Mouse (Mus musculus) embryonic facial prominence, embryonic 15.5 days (tissue): ENCODE data around the gene Dop1b. TPM values are rescaled to one million over a fixed set of nuclear protein-coding genes. Genes with fewer than 3 reads are reported as not detected.

ENCODE experiments used
- ATAC-seq: fragments of 200-750 bp; cut with Nextera tagmentation; 2 replicates; pipeline ENCODE4 v1.8.0; 2017; ENCODE audit warnings: low read depth, moderate TSS enrichment; ENCODE audit not compliant: insufficient number of reproducible peaks, low FRiP score, low TSS enrichment
- H3K27ac ChIP-seq: fragments of 300-500 bp; sonication (generic); replicated peaks from 2 replicates; pipeline ENCODE4 v1.5.1; 2015; ENCODE audit warnings: mild to moderate bottlenecking, inconsistent platforms
- H3K27me3 ChIP-seq: fragments of 300-500 bp; sonication (generic); 2 replicates; pipeline ENCODE4 v1.6.1; 2015; ENCODE audit warnings: inconsistent platforms
- H3K36me3 ChIP-seq: fragments of 300-500 bp; sonication (generic); 2 replicates; pipeline ENCODE4 v1.6.1; 2015; ENCODE audit warnings: mild to moderate bottlenecking, inconsistent platforms
- H3K4me1 ChIP-seq: fragments of 300-500 bp; sonication (generic); 2 replicates; pipeline ENCODE4 v1.6.1; 2015; ENCODE audit warnings: inconsistent platforms
- H3K4me2 ChIP-seq: fragments of 300-500 bp; sonication (generic); replicated peaks from 2 replicates; pipeline ENCODE4 v1.6.1; 2015; ENCODE audit warnings: mild to moderate bottlenecking, inconsistent platforms
- H3K4me3 ChIP-seq: fragments of 300-500 bp; sonication (generic); replicated peaks from 2 replicates; pipeline ENCODE4 v1.5.1; 2015; ENCODE audit warnings: mild to moderate bottlenecking, inconsistent platforms
- H3K9ac ChIP-seq: fragments of 300-500 bp; sonication (generic); 2 replicates; pipeline ENCODE4 v1.6.1; 2015; ENCODE audit warnings: inconsistent platforms
- H3K9me3 ChIP-seq: fragments of 300-500 bp; sonication (generic); replicated peaks from 2 replicates; pipeline ENCODE4 v1.6.1; 2016; ENCODE audit warnings: inconsistent platforms
- WGBS: fragments of 180-500 bp; shearing (Covaris S2); methylation state at CpG from one replicate; pipeline ENCODE4 v1.1.7; 2015; 5-methylcytosine and 5-hydroxymethylcytosine counted together
- polyA plus RNA-seq: library from polyadenylated mRNA; unstranded; fragments of >200 nt; fragmentation: Nextera tagmentation; extraction: Ambion mirVana; gene quantifications from 2 replicates; pipeline ENCODE4 v1.2.1, GENCODE M21; 2015

The Dop1b gene
- polyA plus RNA-seq, 1 experiment from 2014 or later = 17.3 TPM

DNA sequence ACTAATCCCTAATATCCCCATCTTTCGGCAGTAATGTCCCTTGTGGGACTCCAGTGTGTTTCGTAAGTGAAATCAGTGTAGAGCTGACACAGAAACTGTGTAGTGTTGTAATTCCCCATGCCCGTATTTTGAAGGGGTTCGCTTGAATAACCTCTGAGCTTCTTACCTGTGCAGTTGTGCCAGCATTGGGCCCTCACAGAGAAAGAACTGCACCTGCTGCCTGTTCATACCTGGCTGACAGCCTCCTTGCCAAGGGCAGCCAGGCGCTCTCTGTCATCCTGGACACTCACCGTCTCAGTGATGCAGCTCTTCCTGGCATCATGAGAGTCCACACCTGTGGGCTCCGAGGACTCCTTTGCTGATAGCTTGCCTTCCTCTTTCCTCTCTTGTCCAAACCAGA lies 1.3 kb downstream of the Dop1b start:
- Histone ChIP-seq H3K9ac (no peak overlapping the region), H3K27me3 (peaks cover 6% of the 10 kb centered on the region), H3K4me2 (peak overlapping the region; percentile 95), H3K4me3 (peak overlapping the region; percentile 82), H3K4me1 (peaks cover 16% of the 10 kb centered on the region), H3K36me3 (no peaks in the 10 kb centered on the region), H3K27ac (no peak overlapping the region), H3K9me3 (no peaks in the 10 kb centered on the region)
- WGBS = 77% methylated on average over 7 of the region's 7 CpGs
- ATAC-seq = no peak

DNA sequence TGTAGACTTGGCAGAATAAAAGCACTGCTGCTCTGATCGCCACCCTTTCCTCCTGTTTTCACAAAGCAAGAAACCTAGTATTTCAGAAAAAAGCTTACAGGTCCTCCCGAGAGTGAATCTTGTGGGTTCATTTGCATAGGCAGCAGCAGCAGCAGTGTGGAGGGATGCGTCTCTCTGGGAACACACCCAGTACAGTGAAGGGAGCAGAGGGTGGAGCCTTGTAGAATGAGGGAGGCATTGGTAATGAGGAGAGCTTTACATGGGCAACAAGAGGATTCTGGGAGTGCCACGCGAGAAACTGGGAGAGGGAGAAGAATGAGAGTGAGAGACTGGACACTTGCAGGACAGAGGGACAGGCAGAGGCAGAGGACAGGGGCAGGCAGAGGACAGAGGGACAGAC lies 2.7 kb downstream of the Dop1b start:
- no peak overlapping the region for H3K9ac ChIP-seq
- 24% methylated on average over 5 of the region's 5 CpGs for WGBS
- no peak overlapping the region for H3K4me2 ChIP-seq
- no peaks in the 10 kb centered on the region for H3K9me3 ChIP-seq
- peaks cover 16% of the 10 kb centered on the region for H3K4me1 ChIP-seq
- no peak for ATAC-seq
- no peaks in the 10 kb centered on the region for H3K36me3 ChIP-seq
- peaks cover 6% of the 10 kb centered on the region for H3K27me3 ChIP-seq
- H3K27ac ChIP-seq = no peak overlapping the region; the same call in 1 of the 2 replicates
- no peak overlapping the region for H3K4me3 ChIP-seq

DNA sequence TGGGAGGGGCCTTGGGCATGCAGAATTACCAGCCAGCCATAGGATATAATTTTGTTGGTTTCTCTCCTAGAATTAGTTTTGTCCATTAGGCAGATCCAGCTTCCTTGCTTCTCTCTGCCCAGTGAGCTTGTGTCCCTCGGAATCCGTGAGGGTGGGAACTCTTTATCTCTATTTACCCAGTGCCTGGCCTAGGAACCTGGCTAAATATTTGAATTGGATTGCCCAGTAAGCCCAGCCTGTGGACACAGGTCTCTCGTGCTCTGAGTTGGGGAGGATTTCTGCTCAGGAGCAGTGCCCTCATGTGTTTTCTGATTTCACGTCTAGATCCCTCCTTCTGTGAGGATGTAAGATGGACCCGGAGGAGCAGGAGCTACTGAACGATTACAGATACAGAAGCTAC lies 4.1 kb downstream of the Dop1b start:
- WGBS = 85% methylated on average over 6 of the region's 6 CpGs
- Histone ChIP-seq H3K36me3 (no peaks in the 10 kb centered on the region), H3K9me3 (no peaks in the 10 kb centered on the region), H3K27ac (no peak overlapping the region), H3K9ac (no peak overlapping the region), H3K27me3 (peaks cover 6% of the 10 kb centered on the region), H3K4me2 (no peak overlapping the region), H3K4me3 (no peak overlapping the region), H3K4me1 (peaks cover 16% of the 10 kb centered on the region)
- ATAC-seq = no peak

DNA sequence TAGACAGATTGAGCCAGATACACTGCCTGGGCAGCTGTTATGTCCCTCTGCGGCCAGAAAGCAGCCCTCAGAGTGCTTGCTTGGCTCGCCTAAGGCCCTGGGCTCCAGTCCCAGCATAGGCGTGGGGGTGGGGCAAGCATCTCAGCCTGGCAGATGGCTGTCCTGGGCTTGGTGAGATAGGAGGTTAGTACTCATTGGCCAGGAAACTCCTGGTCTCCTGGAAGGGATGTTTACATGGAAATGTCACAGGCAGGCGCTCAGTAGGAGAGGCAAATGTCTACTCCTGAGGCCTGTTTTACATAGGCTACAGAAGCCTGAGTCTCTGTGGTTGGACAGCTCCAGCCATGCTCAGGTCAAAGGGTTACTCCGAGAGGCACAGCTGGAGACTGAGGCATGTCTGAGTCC lies 5.6 kb downstream of the Dop1b start:
- no peak overlapping the region for H3K27ac ChIP-seq
- ATAC-seq = no peak
- no peaks in the 10 kb centered on the region for H3K36me3 ChIP-seq
- no peaks in the 10 kb centered on the region for H3K9me3 ChIP-seq
- no peak overlapping the region for H3K9ac ChIP-seq
- H3K4me3 ChIP-seq = no peak overlapping the region
- H3K4me2 ChIP-seq = no peak overlapping the region
- H3K4me1 ChIP-seq = peaks cover 14% of the 10 kb centered on the region
- peaks cover 6% of the 10 kb centered on the region for H3K27me3 ChIP-seq
- WGBS = 41% methylated on average over 5 of the region's 5 CpGs

DNA sequence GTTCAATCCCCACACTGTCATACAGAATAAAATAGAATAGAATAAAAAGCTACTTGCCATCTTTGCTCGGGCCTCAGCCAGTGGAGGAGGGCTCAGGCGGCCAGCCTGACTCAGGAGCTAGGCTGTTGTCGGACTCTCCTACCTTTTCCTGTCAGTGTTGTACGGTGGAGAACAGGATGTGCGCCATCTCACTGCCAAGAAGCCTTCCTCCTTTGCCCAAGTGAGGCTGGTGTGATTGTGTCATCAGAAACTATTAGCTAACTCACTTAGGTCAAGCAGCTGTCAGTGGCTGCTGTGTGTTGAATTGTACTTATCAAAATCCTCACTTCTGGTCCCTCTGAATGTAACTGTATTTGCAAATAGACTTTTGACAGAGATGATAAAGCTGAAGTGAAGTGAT lies 10.1 kb downstream of the Dop1b start:
- Histone ChIP-seq H3K4me1 (peaks cover 10% of the 10 kb centered on the region; the same call in 1 of the 2 replicates), H3K9ac (no peak overlapping the region), H3K36me3 (no peaks in the 10 kb centered on the region), H3K27me3 (no peaks in the 10 kb centered on the region), H3K4me2 (no peak overlapping the region), H3K27ac (no peak overlapping the region), H3K4me3 (no peak overlapping the region), H3K9me3 (no peaks in the 10 kb centered on the region)
- no peak for ATAC-seq
- WGBS = 78% methylated on average over 5 of the region's 5 CpGs

DNA sequence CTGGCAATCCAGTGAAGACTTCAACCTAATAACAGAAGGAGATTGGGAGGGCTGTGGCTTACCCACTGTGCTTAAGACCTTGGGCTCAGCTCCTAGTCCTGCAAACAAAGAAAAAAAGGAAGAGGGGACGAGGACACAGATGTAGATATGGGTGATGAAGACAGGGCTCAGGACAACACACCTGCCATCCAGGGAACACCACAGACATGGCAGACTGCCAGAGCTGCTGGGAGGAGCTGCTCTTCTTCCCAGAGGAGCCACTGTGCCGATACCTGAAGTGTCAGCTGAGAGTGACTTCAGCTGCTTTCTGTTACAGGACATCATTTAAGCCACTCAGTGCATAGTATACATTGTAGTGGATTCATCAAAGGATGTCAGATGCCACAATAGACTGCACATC lies 10.8 kb downstream of the Dop1b start:
- H3K4me1 ChIP-seq = peaks cover 6% of the 10 kb centered on the region; the same call in 1 of the 2 replicates
- H3K4me3 ChIP-seq = no peak overlapping the region
- H3K9me3 ChIP-seq = no peaks in the 10 kb centered on the region
- H3K36me3 ChIP-seq = no peaks in the 10 kb centered on the region
- 55% methylated on average over 2 of the region's 2 CpGs for WGBS
- no peak overlapping the region for H3K27ac ChIP-seq
- no peak for ATAC-seq
- H3K27me3 ChIP-seq = no peaks in the 10 kb centered on the region
- H3K4me2 ChIP-seq = no peak overlapping the region
- H3K9ac ChIP-seq = no peak overlapping the region

DNA sequence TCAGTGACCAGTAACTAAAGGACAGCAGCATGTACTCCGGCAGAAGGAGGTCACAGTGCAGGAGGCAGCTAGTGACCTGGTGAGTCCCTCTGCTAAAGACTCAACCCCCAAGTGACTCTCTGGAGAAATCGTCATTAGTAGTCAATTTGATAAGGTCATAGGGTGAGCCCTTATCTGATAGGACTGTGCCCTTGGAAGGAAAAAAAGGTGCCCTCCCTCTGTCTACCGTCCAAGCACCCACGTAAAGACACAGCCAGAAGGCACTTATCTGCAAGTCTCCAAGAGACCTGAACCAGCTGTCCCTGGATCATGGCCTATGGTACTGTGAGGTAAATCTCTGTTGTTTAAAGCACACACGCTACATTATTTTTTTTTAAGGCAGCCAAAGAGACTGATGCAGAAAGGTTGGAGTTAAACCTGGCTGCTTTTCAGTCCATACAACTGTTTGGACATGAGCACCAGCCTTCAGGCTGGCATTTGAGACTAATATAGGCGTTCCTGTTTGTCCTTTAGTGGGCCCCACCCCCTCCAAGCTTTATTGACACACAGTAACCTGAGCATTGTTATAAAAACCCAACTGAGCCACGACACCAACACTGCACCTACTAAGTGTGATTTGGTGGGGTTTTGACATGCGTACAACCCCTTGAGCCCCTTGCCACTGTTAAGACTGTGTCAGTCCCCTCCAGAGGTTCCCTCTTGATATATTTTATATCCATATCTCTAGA lies 13.9 kb downstream of the Dop1b start:
- WGBS = 60% methylated on average over 8 of the region's 8 CpGs
- Histone ChIP-seq H3K36me3 (no peaks in the 10 kb centered on the region), H3K4me3 (no peak overlapping the region), H3K4me1 (peaks cover 14% of the 10 kb centered on the region; the same call in 1 of the 2 replicates), H3K27me3 (no peaks in the 10 kb centered on the region), H3K27ac (no peak overlapping the region), H3K9me3 (no peaks in the 10 kb centered on the region), H3K9ac (no peak overlapping the region), H3K4me2 (no peak overlapping the region)
- no peak for ATAC-seq

DNA sequence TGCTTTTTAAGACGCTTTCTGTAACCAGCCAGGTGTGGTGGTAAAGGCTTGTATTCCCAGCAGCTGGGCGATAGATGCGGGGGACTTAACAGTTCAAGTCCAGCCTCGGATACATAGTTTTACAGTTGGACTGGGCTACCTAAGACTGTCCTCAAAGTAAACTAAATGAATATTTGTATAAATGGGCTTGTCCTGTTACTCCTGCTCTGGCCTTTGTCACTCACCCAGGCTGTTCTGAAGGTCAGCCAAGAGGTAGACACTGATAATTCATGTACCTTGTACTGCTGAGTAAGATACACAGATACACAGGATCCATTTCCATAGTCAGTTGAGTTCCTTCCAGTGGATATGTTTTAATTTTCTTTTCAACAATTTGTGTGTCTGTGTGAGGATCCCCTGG lies 14.5 kb downstream of the Dop1b start:
- H3K9ac ChIP-seq = no peak overlapping the region
- no peaks in the 10 kb centered on the region for H3K27me3 ChIP-seq
- H3K4me3 ChIP-seq = no peak overlapping the region
- no peak overlapping the region for H3K27ac ChIP-seq
- no peaks in the 10 kb centered on the region for H3K9me3 ChIP-seq
- peaks cover 15% of the 10 kb centered on the region; the same call in 1 of the 2 replicates for H3K4me1 ChIP-seq
- no peak for ATAC-seq
- WGBS = 91% methylated on average over 4 of the region's 4 CpGs
- no peak overlapping the region for H3K4me2 ChIP-seq
- no peaks in the 10 kb centered on the region for H3K36me3 ChIP-seq

DNA sequence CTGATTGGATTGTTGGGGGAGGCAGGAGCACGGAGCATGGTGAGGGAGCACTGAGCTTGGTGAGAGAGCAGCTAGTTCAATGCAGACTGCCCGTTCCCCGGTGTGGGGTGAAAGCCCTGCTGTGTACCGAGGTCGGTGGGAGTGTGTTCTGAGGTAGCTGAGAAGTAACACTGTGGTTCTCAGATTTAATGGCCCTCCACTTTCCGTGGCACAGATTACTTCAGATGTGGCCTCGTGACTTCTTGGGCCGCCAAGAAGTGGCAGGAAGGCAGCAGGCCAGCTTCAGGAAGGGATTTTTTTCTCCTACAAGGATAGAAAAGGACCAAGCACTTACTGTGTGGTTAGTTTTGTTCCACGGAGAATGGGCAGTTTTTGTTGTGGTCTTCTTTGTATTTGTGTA lies 17.0 kb downstream of the Dop1b start:
- no peak overlapping the region for H3K9ac ChIP-seq
- no peak for ATAC-seq
- H3K27ac ChIP-seq = no peak overlapping the region
- H3K9me3 ChIP-seq = no peaks in the 10 kb centered on the region
- no peak overlapping the region for H3K4me2 ChIP-seq
- H3K4me3 ChIP-seq = no peak overlapping the region
- H3K36me3 ChIP-seq = no peaks in the 10 kb centered on the region
- H3K27me3 ChIP-seq = no peaks in the 10 kb centered on the region
- H3K4me1 ChIP-seq = 0 out of 2 replicates have a peak, but pooled peaks cover 8% of the 10 kb centered on the region
- 73% methylated on average over 9 of the region's 9 CpGs for WGBS

DNA sequence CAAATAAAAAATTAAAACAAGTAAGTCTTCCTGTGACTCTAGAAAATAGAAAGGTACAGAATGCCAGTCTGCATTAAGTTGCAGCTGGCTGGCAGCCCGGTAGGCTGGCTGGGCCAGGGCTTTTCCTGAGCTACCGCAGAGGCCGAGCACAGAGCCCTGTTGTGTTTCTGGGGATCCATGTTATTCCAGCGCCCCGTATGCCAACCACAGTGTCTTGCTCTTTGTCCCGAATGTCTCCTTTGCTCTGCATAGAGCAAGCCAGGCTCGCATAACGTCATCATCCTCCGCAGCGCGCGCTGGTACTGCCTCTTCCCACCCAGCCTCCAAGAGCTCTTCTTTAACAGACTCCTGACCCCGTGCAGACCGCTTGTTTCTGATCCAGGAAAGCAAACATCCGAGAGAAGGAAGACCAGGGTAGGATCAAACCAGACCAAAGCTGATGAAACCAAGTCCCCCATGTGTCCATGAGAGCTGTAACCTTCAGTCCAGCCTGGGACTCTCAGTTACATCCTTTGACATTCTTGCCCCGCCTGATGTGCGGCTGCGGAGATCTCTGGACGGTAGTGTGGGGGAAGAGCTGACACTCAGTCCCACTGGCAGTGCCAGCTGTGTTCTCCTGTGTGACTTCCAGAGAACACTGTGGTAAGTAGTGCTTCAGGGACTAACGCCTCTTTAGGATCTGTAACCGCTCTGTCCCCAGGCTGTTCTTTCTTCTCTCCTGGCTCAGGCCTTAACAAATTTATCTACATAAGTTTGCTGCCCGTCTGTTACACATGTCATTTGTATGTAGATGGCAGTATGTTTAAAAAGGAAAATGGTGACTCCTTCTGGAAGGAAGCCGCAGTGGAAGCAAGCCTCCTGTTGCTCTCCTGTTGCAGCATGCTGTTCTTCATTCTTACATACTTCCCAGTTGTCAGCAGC lies 18.4 kb downstream of the Dop1b start:
- no peak overlapping the region for H3K9ac ChIP-seq
- 0 out of 2 replicates have a peak overlapping the region, but pooled peaks have one; percentile 25 for H3K27ac ChIP-seq
- no peak overlapping the region for H3K4me3 ChIP-seq
- no peaks in the 10 kb centered on the region for H3K27me3 ChIP-seq
- WGBS = 75% methylated on average over 23 of the region's 23 CpGs
- H3K36me3 ChIP-seq = no peaks in the 10 kb centered on the region
- no peaks in the 10 kb centered on the region for H3K9me3 ChIP-seq
- no peak for ATAC-seq
- H3K4me1 ChIP-seq = 0 out of 2 replicates have a peak, but pooled peaks cover 8% of the 10 kb centered on the region
- H3K4me2 ChIP-seq = no peak overlapping the region

DNA sequence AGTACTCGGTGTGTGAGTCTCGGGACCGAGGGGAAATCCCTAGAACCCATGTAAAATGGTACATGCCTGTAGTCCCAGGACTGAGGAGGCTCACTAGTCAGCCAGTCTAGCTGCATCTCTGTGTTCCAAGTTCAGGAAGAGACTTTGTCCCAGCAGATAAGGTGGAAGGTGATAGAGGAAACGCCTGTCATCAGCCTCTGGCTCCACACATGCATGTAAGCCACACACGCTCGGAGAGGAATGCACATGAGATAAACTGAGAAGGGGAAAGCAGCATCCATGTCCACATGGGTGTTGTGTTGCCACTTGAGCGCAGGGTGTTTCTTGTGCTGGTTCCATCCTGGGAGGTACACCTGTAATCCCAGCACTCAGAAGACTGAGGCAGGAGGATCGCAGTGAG lies 19.6 kb downstream of the Dop1b start:
- no peaks in the 10 kb centered on the region for H3K9me3 ChIP-seq
- H3K4me2 ChIP-seq = no peak overlapping the region
- WGBS = 89% methylated on average over 8 of the region's 8 CpGs
- H3K4me1 ChIP-seq = 0 out of 2 replicates have a peak, but pooled peaks cover 8% of the 10 kb centered on the region
- H3K27me3 ChIP-seq = no peaks in the 10 kb centered on the region
- no peak for ATAC-seq
- no peak overlapping the region for H3K4me3 ChIP-seq
- no peak overlapping the region for H3K9ac ChIP-seq
- no peaks in the 10 kb centered on the region for H3K36me3 ChIP-seq
- no peak overlapping the region for H3K27ac ChIP-seq
